Mouse (Mus musculus) adrenal gland, postnatal 14 days (tissue): ENCODE data around the gene Naa35. TPM values are rescaled to one million over a fixed set of nuclear protein-coding genes. Genes with fewer than 3 reads are reported as not detected.
A peak's percentile ranks its signal among the peaks of the same experiment; 100 is the strongest.

ENCODE experiments used
- DNase-seq: peaks from one replicate; pipeline ENCODE4 v3.0.0; 2021; ENCODE audit warnings: mixed read lengths
- long read RNA-seq, 2 experiments: library from polyadenylated mRNA; stranded (forward); transcript quantifications; one replicate each; pipeline ENCODE4 v2.0.0; 2021
- total RNA-seq: library from RNA; stranded (reverse); gene quantifications from 2 replicates; pipeline ENCODE4 v1.2.3, GENCODE M21; 2021

Gene Naa35
- total RNA-seq, result 58.4 and 60.0 TPM in 2 replicates
- long read RNA-seq, experiment 1, transcript Naa35-201 (23 exons, 3,793 nt), result major isoform, 30 of 51 reads
- long read RNA-seq, experiment 1, partial matches to known transcripts, result 4 of 51 reads
- long read RNA-seq, experiment 1, other reads (novel, unspliced or antisense), result 17 of 51 reads
- long read RNA-seq, experiment 2, transcript Naa35-201 (23 exons, 3,793 nt), result major isoform, 29 of 49 reads
- long read RNA-seq, experiment 2, partial matches to known transcripts, result 7 of 49 reads
- long read RNA-seq, experiment 2, other reads (novel, unspliced or antisense), result 13 of 49 reads

GRCm38 (mm10) chr13:59584947-59585647 lies at the start of gene Naa35, which contains the start of gene Agtpbp1:
Gene Naa35, plus strand, starts transcription at chr13:59585259.
Gene Agtpbp1, minus strand, starts transcription at chr13:59585227.
- DNase-seq, result peak; percentile 100

DNA sequence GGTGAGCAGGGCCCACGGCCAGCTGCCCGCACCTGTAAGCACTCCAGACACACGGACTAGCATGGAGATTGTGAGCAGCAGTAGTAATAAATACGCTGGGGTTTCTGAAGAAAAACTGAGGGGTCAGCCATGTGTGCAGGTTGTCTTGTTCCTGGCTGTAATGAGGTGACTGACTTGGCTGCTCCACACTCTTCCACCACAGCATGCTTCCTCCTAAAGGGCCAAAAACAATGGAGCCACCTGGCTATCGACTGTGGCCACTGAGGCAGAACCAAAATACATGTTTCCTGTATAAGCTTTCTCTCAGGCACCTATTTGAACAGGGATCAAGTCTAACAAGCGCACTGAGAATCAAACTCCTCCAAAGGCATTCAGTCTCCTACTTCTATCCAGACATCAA lies 49.3 kb upstream of the Naa35 start:
- DNase-seq, result no peak

GRCm38 (mm10) chr13:59536631-59537030 lies 48.4 kb upstream of the Naa35 start:
- no peak for DNase-seq

DNA sequence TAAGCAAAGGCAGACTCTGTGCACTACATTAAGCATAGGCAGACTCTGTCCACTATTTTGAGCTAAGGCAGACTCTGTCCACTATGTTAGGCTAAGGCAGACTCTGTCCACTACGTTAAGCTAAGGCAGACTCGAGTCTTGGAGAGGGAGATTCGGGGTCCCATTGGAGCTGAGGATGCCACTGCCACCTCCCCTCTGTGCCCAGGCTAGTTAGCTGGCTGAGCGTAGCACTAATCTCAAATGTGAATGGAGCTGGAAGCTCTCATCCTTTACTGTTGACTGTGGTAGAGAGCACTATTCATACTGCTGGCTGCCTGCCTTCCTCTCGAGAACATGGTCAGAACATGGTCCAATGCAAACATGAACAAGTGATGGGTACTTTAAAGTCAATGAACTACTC lies 46.4 kb upstream of the Naa35 start:
- DNase-seq, result no peak

GRCm38 (mm10) chr13:59540030-59540429 lies 45.0 kb upstream of the Naa35 start:
- DNase-seq, result no peak

GRCm38 (mm10) chr13:59542411-59542810 lies 42.6 kb upstream of the Naa35 start:
- DNase-seq, result no peak

DNA sequence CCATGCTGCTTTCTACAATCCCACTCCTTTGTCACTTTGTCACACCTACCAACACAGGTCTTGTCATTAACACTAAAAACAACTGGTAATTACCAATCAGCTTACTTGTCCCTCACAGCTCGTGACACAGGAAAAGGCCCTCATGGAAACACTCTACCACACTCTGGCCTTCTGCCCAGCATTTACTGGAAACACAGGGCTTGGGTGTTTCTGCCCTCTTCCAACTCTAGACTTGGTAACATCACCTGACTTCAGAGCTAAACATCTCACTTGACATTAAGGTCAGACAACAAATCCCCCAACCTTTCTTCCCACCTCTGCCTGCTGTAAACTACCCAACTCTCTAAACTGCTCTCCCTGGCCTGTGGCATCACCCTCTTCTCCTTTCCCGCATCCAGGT lies 38.0 kb upstream of the Naa35 start:
- peak; percentile 19 for DNase-seq

GRCm38 (mm10) chr13:59547716-59548115 lies 37.3 kb upstream of the Naa35 start:
- peak; percentile 24 for DNase-seq

GRCm38 (mm10) chr13:59549318-59549798 lies 35.7 kb upstream of the Naa35 start:
- no peak for DNase-seq

- DNase-seq, result no peak
Observed at GRCm38 (mm10) chr13:59552286-59552685, 32.8 kb upstream of the Naa35 start.

- DNase-seq, result no peak
Observed at GRCm38 (mm10) chr13:59552751-59553150, 32.3 kb upstream of the Naa35 start.

DNA sequence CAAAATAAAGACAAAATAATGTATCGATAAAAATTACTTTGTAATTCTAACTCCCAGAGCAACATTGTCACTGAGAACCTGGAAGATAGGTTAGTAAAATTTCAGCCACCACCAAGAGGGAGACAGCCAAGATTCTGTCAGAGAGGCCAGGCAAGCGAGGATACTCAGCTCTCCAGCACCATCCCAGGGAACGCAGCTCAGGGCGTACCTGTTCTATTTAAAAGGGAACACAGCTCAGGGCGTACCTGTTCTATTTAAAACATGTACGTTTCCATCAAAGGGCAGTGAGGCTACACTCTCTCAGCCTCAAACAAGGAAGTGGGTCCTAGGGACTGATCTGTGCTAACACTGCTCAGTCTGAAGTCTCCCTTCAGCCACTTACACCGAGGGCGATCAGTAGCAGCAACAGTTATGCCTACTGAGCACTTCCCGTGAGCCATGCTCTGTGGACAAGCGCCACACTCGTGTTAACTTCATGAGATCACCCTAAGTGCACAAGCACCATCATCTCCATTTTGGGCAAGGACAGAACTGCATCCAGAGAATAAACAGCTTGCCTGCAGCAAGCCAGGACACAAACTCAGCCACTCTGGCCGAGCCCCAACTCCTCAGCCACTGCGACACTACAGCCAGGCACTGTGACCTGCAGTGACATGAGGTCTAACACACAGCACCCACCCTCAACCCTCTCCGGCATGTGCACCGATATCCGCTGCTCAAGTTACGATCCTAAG lies 30.1 kb upstream of the Naa35 start:
- no peak for DNase-seq

DNA sequence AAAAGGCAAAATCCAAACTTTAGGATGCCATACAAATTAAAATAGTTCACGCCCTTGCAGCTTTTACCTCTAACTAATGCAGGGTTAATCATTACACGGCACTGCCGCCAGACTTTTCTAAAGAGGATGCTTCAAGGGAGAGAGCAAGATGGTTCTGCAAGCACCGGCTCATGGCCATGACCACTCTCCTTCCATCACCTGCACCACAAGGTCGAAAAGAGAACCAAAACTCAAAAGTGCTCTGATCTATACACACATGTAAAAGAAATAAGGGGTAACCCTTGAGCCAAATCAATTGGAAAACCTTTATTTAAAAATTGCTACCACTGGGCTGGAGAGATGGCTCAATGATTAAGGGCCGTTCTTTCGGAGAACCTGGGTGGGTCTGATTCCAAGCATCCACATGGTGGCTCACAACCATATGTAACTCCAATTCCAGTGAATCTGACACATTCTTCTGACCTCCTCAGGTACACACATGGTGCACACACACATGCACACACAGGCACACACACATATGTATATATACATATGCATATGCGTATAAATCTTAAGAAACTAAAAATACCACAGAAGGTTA lies 29.4 kb upstream of the Naa35 start:
- DNase-seq, result no peak

- DNase-seq, result peak; percentile 80
Observed at GRCm38 (mm10) chr13:59556670-59557069, 28.4 kb upstream of the Naa35 start.

GRCm38 (mm10) chr13:59557185-59557985 lies 27.7 kb upstream of the Naa35 start:
- peak; percentile 96 for DNase-seq

DNA sequence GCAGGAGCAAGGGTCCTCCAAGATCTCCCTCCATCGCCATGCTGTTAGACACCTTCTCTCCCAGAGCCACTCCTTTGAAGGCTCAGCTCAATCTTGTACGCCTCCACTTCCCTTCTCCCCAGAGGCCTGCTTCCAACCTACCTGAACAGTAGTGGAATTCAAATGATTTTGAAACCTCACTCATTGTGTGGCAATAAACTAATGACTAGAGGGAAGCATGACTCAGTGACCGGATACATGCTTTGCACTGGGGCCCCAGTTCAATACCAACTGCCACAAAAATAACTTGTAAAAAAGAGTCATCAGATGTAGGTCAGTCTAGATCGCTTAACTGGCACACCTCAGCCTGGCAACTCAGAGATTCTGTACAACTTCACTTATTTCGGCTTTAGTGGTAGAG lies 26.3 kb upstream of the Naa35 start:
- DNase-seq, result no peak

GRCm38 (mm10) chr13:59562471-59562870 lies 22.6 kb upstream of the Naa35 start:
- no peak for DNase-seq

DNA sequence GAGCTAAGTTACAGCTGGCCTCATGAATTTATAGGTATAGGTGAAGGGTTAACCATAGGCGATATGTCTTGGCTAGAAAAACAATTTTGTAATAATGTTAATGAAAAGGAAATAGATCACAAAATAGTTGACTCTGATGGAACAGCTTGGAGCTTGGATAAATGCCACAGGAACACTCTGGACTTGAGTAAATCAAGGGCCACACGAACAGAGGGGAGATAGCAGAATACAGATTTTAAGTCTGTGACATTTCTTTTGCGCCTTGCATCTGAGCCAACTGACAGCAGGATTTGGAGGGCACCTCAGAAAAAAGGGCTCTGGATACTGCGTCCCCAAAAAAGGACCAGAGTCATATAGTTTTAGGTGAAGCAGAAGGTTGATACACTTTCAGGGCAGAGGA lies 20.6 kb upstream of the Naa35 start:
- no peak for DNase-seq

DNA sequence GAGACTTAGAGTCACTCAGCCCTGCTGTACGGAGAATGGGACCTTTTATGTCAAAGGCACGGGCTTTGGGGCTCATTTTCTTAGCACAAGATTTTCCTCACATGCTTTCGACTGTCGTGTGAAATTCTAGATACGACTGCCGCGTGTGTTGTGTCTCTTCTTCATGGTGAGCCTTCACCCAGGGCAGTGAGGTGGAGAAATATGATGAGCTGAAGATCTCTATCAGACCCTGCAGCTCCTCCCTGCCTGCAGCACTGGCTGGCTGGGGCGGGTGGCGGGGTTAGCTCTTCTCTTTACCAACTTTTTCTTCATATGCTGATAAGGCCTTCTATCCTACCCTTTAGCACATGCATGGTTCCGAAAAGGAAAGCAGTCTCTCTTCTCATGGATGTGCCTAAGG lies 20.1 kb upstream of the Naa35 start:
- DNase-seq, result no peak

DNA sequence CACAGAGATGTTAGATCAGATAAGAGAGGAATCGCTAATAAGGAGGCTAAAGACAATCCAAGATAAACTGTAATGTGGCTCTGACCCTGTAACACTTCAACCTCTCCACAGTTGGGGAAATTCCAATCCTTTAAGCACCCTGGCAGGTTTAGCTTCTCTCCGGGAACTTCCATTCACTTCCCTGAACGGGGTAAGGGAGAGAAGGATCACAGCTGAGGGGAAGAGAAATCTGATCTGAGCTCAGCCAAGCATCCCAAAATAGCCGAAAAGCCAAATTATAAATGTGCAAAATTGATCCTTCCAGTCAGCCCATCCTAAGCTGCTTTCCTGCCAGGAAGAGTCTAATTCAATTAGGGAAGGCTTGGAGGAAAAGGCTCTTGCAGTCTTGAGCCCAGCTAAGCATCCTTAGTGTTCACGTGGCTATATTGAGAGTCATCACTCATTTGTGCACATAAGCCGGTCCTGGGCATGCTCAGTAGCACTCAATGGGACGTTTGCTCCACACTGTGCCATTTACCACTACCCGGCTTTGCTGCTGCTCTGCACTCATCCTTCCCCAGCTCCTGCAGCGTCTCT lies 19.0 kb upstream of the Naa35 start:
- DNase-seq, result no peak

GRCm38 (mm10) chr13:59571107-59571506 lies 14.0 kb upstream of the Naa35 start:
- DNase-seq, result no peak
